Mouse (Mus musculus) E14TG2a.4 (cell line): ENCODE data around the gene Gda.

Source experiments
- H3K27me3 ChIP-seq: 2 replicates; pipeline ENCODE4 v1.6.1; 2014; ENCODE audit warnings: low read length, control low read depth; ENCODE audit not compliant: insufficient read depth
- H3K36me3 ChIP-seq: 2 replicates; pipeline ENCODE4 v1.6.1; 2014; ENCODE audit warnings: low read length, control low read depth; ENCODE audit not compliant: insufficient read depth
- H3K4me1 ChIP-seq: replicated peaks from 2 replicates; pipeline ENCODE4 v1.6.1; 2014; ENCODE audit warnings: low read depth, low read length, control low read depth
- H3K4me3 ChIP-seq: replicated peaks from 2 replicates; pipeline ENCODE4 v1.5.1; 2014; ENCODE audit warnings: mild to moderate bottlenecking, low read length
- H3K9me3 ChIP-seq: 2 replicates; pipeline ENCODE4 v1.6.1; 2014; ENCODE audit warnings: low read length, control low read depth
- CTCF ChIP-seq: conservative IDR thresholded peaks from 2 replicates; pipeline ENCODE4 v1.5.1; 2014; ENCODE audit warnings: low read length
- NANOG ChIP-seq: IDR thresholded peaks from 2 replicates; pipeline ENCODE4 v1.6.1; 2014; ENCODE audit warnings: borderline replicate concordance, low read length, mixed read lengths
- POU5F1 ChIP-seq: IDR thresholded peaks from 2 replicates; pipeline ENCODE4 v1.6.1; 2014; ENCODE audit warnings: low read length, borderline replicate concordance

Gda gene

DNA sequence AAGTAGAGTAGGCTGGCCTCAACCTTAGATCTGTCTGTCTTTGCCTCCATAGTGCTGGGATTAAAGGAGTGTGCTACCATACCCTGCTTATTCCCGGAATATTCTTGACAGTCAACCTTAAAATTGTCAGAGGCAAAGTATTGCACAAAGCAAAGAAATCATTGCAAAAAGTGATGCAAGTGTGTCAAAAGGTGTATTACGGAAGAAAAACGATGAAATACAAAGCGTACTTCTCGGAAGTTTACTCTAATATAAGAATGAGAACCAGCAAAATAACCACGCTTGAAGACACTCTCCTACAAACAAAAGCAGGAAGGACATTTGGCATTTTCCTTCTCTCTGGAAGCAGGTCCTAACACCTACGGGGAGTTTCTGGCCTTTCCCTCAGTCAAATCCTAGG is 76.9 kb downstream of the Gda start:
- TF ChIP-seq POU5F1, result no peak
- TF ChIP-seq CTCF, result no peak
- Histone ChIP-seq H3K9me3 (no peaks in the 10 kb centered on the region), H3K27me3 (no peaks in the 10 kb centered on the region), H3K36me3 (no peaks in the 10 kb centered on the region), H3K4me3 (no peak overlapping the region), H3K4me1 (no peaks in the 10 kb centered on the region)

DNA sequence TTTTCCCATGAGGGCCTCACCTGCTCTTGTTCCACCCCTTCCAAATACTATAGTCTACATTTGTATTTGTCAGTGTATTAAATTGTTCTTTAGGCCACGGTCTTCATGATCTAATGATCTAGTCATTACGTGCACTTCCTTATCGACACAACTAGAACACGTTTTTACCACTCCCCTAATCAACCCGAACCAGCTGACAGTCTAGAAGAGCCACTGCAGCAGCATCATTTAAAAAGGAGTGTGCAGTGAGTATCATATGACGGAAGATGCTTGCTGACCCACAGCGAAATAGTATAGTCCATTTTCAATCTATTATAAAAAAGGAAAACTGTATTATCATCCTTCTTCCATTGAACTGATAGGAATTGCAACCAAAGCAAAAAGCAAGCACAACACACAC is 82.3 kb downstream of the Gda start:
- no peaks in the 10 kb centered on the region for H3K36me3 ChIP-seq

GRCm38 (mm10) chr19:21386842-21387241 is 86.4 kb downstream of the Gda start:
- TF ChIP-seq POU5F1, result no peak
- no peak for TF ChIP-seq CTCF
- no peak for TF ChIP-seq NANOG
- Histone ChIP-seq H3K27me3 (no peaks in the 10 kb centered on the region), H3K9me3 (0 out of 2 replicates have a peak, but pooled peaks cover 4% of the 10 kb centered on the region), H3K4me3 (no peak overlapping the region), H3K4me1 (peaks cover 9% of the 10 kb centered on the region), H3K36me3 (no peaks in the 10 kb centered on the region)

More for the DNA sequence above, 82.3 kb downstream of the Gda start:
- Histone ChIP-seq H3K27me3 (no peaks in the 10 kb centered on the region), H3K9me3 (0 out of 2 replicates have a peak, but pooled peaks cover 4% of the 10 kb centered on the region), H3K4me3 (no peak overlapping the region), H3K4me1 (no peaks in the 10 kb centered on the region)
- no peak for TF ChIP-seq POU5F1
- TF ChIP-seq CTCF, result no peak
- TF ChIP-seq NANOG, result no peak

DNA sequence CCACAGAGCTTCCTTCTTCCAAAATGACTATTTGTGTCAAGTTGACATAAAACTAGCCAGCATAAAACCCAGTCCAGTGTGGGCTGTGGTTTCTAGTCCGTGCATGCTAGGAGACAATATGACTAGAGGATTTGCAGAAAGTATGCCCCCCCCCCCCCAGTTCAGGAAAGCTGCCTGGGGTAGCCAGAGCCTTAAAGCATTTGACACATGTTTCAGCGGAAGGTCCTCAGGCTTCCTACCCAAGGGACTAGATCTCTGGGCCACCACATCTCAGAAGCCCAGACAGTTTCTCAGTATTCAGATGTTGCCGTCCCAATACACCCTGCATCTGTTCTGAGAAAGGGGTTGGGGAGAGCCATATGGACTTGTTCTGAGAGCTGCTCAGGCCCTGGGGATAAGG is 89.0 kb downstream of the Gda start:
- TF ChIP-seq CTCF (no peak), POU5F1 (no peak), NANOG (no peak)
- Histone ChIP-seq H3K4me3 (no peak overlapping the region), H3K36me3 (no peaks in the 10 kb centered on the region), H3K9me3 (0 out of 2 replicates have a peak, but pooled peaks cover 4% of the 10 kb centered on the region), H3K27me3 (no peaks in the 10 kb centered on the region), H3K4me1 (peaks cover 18% of the 10 kb centered on the region)

- Histone ChIP-seq H3K4me1 (peaks cover 18% of the 10 kb centered on the region), H3K36me3 (no peaks in the 10 kb centered on the region), H3K27me3 (no peaks in the 10 kb centered on the region), H3K4me3 (no peak overlapping the region), H3K9me3 (0 out of 2 replicates have a peak, but pooled peaks cover 4% of the 10 kb centered on the region)
- TF ChIP-seq POU5F1 (no peak), CTCF (no peak), NANOG (no peak)
Measured at GRCm38 (mm10) chr19:21383491-21384226, 89.6 kb downstream of the Gda start.

GRCm38 (mm10) chr19:21381696-21382095 is 91.5 kb downstream of the Gda start:
- Histone ChIP-seq H3K9me3 (no peaks in the 10 kb centered on the region), H3K27me3 (no peaks in the 10 kb centered on the region), H3K36me3 (no peaks in the 10 kb centered on the region), H3K4me1 (peaks cover 18% of the 10 kb centered on the region), H3K4me3 (no peak overlapping the region; the same call in 1 of the 2 replicates)
- no peak for TF ChIP-seq CTCF
- no peak for TF ChIP-seq NANOG
- no peak for TF ChIP-seq POU5F1

GRCm38 (mm10) chr19:21379195-21379594 is 94.0 kb downstream of the Gda start:
- H3K27me3 ChIP-seq, result no peaks in the 10 kb centered on the region
- no peak for TF ChIP-seq NANOG
- TF ChIP-seq POU5F1, result no peak
- TF ChIP-seq CTCF, result no peak
- peaks cover 18% of the 10 kb centered on the region for H3K4me1 ChIP-seq
- H3K9me3 ChIP-seq, result no peaks in the 10 kb centered on the region
- no peaks in the 10 kb centered on the region for H3K36me3 ChIP-seq
- H3K4me3 ChIP-seq, result no peak overlapping the region

DNA sequence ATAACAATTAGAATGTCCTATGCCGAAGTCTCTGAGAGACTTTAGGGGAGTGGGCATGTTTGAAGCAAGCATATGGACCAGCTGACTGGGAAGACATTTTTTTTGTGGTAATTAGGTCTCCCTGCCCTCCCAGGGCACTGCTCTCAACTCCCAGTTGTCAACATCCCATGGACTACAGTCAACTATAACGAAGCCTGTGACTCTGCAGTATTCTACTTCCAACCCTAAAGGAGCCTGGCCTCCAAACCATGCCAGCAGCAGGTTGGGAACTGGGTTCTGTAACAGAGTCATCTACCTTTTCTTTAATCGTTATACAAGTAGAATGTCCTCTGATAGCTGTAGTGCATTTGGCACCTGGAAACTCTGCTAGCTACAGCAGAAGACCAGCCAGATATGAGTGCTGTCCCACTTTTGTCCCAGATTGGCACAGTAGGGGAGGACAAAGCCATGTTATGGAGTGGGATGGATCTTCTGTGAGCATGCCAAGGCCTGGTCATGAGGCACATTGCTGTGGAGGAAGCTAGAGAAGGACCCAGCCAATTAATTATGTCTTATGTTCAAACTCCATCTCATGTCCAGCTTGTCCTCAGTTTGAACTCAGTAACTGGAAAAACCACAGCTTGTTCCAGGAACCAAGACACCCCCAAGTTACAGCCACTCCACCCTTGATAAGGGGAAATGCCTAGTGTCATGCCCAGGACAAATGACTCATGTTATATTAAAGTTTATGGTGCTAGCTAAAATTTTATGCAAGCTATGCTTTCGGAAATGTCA is 96.6 kb downstream of the Gda start:
- Histone ChIP-seq H3K4me1 (peaks cover 13% of the 10 kb centered on the region), H3K27me3 (no peaks in the 10 kb centered on the region), H3K4me3 (no peak overlapping the region), H3K9me3 (no peaks in the 10 kb centered on the region), H3K36me3 (no peaks in the 10 kb centered on the region)
- no peak for TF ChIP-seq POU5F1
- TF ChIP-seq CTCF, result no peak
- TF ChIP-seq NANOG, result no peak
